Mouse (Mus musculus): ENCODE results near the gene Nek1. TPM values are rescaled to one million over a fixed set of nuclear protein-coding genes. Genes with fewer than 3 reads are reported as not detected.

The Nek1 gene
- polyA plus RNA-seq, 1 experiment from 2014 or later: 18.3 TPM

DNA sequence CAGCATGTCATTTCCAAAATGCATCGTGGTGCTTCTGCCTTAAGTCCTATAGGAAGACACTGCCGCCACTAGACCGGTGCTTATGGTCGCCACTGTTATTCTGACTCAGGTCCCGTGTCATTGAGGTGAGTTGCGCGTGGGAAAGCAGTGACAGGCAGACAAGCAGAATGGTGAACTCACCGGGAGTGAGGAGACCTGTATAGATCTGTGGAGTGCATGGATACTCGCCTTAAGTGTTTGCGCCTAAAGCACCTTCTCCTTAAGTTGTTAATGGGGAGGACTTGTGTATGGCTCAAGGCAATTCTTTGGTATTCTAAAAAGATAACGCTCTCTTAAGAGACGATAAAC, 618 bp downstream of the Nek1 start:
- Histone ChIP-seq H3K4me3 (peak overlapping the region; percentile 84), H3K4me2 (peak overlapping the region; percentile 85), H3K27ac (no peak overlapping the region), H3K9ac (peak overlapping the region; percentile 77), H3K4me1 (peaks cover 13% of the 10 kb centered on the region), H3K9me3 (replicated peaks) (peaks cover 8% of the 10 kb centered on the region; the same call in 1 of the 2 replicates), H3K36me3 (ENCODE audit: poor library complexity, severe bottlenecking) (no peaks in the 10 kb centered on the region), H3K27me3 (no peaks in the 10 kb centered on the region)
- 7% methylated on average over 12 of the region's 12 CpGs for WGBS
- no peak; the same call in 1 of the 2 replicates for ATAC-seq

DNA sequence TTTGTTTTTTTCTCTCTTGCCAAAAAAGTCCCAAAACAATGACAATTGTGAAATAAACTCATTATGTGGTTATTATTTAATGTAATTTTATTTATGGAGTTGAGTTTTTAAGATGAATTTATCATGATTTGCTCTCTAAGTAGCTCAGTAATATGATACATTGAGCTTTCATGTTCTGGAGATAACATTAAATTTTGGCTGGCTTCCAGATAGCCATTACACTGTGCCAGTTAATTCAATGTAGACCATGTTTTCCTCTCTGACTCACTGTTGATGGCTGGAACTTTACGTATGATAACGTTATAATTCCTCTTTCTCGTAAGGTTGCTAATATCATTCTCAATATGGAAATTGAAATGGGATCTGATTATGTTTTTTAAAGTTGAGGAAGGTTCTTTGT, 3.5 kb downstream of the Nek1 start:
- no peak for ATAC-seq
- Histone ChIP-seq H3K27ac (no peak overlapping the region), H3K4me2 (no peak overlapping the region), H3K36me3 (ENCODE audit: poor library complexity, severe bottlenecking) (no peaks in the 10 kb centered on the region), H3K9me3 (replicated peaks) (peaks cover 8% of the 10 kb centered on the region; the same call in 1 of the 2 replicates), H3K27me3 (no peaks in the 10 kb centered on the region), H3K4me3 (no peak overlapping the region), H3K4me1 (peaks cover 13% of the 10 kb centered on the region), H3K9ac (no peak overlapping the region)
- WGBS: 94% methylated on average over 3 of the region's 3 CpGs

DNA sequence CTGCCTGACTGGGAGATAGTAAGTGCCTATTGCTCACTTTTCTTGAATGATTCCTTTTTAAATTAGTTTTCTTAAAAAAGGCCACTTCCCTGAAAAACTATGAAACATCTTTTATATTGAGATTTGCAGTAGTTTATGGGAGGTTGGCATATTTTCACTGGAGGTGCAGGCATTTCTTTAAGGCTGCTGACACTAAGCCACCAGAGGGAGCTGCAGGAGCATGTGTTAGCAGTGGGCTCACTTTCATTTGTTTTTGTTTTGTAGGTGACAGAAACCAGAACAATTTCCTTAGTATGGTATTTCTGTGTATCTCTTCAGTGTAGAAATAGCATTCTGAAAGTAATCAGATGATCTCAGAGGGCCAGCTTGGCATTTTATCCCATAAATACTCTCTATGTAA, 49.0 kb downstream of the Nek1 start:
- Histone ChIP-seq H3K9me3 (replicated peaks) (no peaks in the 10 kb centered on the region), H3K36me3 (ENCODE audit: poor library complexity, severe bottlenecking) (0 out of 2 replicates have a peak, but pooled peaks cover 6% of the 10 kb centered on the region), H3K4me2 (no peak overlapping the region), H3K4me1 (peaks cover 3% of the 10 kb centered on the region; the same call in 1 of the 2 replicates), H3K4me3 (no peak overlapping the region), H3K27ac (no peak overlapping the region), H3K27me3 (no peaks in the 10 kb centered on the region), H3K9ac (no peak overlapping the region)
- ATAC-seq: peak; percentile 65; the same call in 1 of the 2 replicates

DNA sequence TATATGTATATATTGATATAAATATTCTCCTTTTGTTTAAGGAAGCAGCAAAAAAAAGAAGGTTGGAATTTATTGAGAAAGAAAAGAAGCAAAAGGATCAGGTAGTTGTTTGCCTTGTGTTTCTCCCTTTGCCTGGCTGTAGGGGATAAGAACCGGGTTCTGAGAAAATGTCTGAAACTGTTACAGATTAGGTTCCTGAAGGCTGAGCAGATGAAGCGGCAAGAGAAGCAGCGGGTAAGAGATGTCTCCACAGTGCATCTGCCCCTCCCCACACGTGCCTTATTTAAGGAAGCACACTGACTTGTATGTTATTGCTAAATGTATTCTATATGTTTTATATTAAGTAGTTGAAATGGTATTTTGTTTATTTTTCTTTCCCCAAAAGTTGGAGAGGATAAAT, 50.9 kb downstream of the Nek1 start:
- 81% methylated on average over 4 of the region's 4 CpGs for WGBS
- ATAC-seq: no peak
- no peaks in the 10 kb centered on the region for H3K9me3 ChIP-seq (replicated peaks)

DNA sequence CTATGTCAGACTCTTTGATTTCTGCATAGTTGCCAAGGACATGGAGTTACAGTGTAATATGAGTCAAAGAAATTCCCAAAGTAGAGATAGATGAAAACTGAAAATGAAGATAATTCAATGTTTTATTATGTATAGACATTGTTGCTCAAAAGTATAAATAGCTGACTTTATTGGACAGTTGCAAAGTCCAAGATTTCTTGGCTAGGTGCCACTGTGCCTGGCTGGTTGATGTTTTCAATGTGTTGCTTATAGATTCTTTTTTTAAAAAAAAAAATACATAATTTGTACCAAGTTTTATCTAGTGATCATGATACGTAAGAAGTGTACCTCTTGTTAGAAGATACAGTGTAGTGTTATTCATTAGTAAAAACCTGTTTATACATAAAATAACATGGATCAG, 53.8 kb downstream of the Nek1 start:
- Histone ChIP-seq H3K9ac (no peak overlapping the region), H3K27me3 (no peaks in the 10 kb centered on the region), H3K9me3 (replicated peaks) (no peaks in the 10 kb centered on the region), H3K4me2 (no peak overlapping the region), H3K36me3 (ENCODE audit: poor library complexity, severe bottlenecking) (peaks cover 11% of the 10 kb centered on the region), H3K27ac (no peak overlapping the region), H3K4me1 (peaks cover 3% of the 10 kb centered on the region; the same call in 1 of the 2 replicates), H3K4me3 (no peak overlapping the region)
- ATAC-seq: no peak
- 96% methylated on average over 1 of the region's 1 CpGs for WGBS

More for the DNA sequence above, 50.9 kb downstream of the Nek1 start:
- no peaks in the 10 kb centered on the region for H3K36me3 ChIP-seq (ENCODE audit: poor library complexity, severe bottlenecking)
- no peaks in the 10 kb centered on the region for H3K27me3 ChIP-seq
- H3K4me3 ChIP-seq: no peak overlapping the region
- H3K27ac ChIP-seq: no peak overlapping the region
- H3K4me2 ChIP-seq: no peak overlapping the region
- no peak overlapping the region for H3K9ac ChIP-seq
- H3K4me1 ChIP-seq: peaks cover 3% of the 10 kb centered on the region; the same call in 1 of the 2 replicates

DNA sequence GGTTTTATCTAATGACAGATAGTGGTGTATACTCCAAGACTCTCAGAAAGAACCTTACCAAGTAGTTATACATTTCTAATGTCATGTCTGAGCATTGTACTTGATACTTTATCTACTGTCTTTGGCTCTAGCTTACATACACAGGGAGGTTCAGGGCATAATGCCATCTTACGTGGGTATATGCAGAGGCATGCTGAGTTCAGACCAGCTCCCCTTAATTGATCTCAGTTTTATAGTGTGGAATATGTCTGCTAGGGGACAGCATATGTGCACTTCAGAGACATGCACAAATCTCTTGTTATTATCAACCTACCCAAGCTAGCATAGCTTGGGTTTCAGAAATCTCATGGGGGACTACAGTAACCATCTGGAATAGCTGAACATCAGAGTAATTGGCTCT, 60.0 kb downstream of the Nek1 start:
- no peak for ATAC-seq
- Histone ChIP-seq H3K4me1 (peaks cover 5% of the 10 kb centered on the region), H3K9me3 (replicated peaks) (no peaks in the 10 kb centered on the region), H3K36me3 (ENCODE audit: poor library complexity, severe bottlenecking) (peaks cover 11% of the 10 kb centered on the region), H3K9ac (no peak overlapping the region), H3K27me3 (no peaks in the 10 kb centered on the region), H3K4me3 (no peak overlapping the region), H3K27ac (no peak overlapping the region), H3K4me2 (no peak overlapping the region)
- WGBS: 64% methylated on average over 1 of the region's 1 CpGs

DNA sequence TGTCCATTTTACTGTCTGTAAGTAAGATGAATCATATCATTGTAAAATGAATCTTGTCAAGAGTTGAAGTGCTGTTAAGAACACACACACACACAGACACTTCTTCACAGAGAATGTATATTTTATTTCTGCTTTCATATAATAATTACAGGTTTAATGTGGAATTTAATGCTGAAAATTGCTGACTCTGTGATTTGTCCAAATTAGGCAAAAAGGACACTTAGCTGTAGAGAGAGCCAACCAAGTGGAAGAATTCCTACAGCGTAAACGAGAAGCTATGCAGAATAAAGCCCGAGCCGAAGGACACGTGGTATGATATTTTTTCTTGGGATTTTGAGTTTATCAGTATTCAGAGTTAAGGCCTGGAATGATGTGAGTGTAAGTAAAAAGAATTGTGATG, 61.3 kb downstream of the Nek1 start:
- no peaks in the 10 kb centered on the region for H3K27me3 ChIP-seq
- H3K36me3 ChIP-seq (ENCODE audit: poor library complexity, severe bottlenecking): peaks cover 11% of the 10 kb centered on the region
- WGBS: 72% methylated on average over 5 of the region's 5 CpGs
- no peak overlapping the region for H3K4me2 ChIP-seq
- ATAC-seq: no peak
- no peak overlapping the region for H3K27ac ChIP-seq
- H3K4me1 ChIP-seq: peaks cover 5% of the 10 kb centered on the region
- no peaks in the 10 kb centered on the region for H3K9me3 ChIP-seq (replicated peaks)
- no peak overlapping the region for H3K9ac ChIP-seq
- H3K4me3 ChIP-seq: no peak overlapping the region

DNA sequence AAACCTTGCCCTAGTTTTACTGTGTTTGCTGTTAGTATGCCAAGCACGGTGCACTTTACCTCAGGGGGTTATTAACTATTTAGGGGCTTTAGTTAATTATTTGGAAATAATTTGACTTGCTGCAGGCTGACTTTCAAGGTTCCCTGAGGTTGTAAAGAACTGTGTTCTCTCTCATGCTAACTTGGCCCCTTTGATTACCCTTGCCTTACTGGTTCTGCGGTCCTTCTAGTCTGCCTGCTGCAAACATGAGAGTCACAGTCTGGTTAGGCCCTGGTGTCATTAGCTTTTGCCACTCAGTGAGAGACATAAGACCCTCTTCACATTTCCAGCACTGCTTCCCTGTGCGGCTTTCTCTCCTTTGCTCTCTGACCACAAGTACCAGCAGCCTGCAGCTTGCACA, 64.0 kb downstream of the Nek1 start:
- ATAC-seq: no peak
- H3K36me3 ChIP-seq (ENCODE audit: poor library complexity, severe bottlenecking): no peaks in the 10 kb centered on the region
- 36% methylated on average over 3 of the region's 3 CpGs for WGBS

DNA sequence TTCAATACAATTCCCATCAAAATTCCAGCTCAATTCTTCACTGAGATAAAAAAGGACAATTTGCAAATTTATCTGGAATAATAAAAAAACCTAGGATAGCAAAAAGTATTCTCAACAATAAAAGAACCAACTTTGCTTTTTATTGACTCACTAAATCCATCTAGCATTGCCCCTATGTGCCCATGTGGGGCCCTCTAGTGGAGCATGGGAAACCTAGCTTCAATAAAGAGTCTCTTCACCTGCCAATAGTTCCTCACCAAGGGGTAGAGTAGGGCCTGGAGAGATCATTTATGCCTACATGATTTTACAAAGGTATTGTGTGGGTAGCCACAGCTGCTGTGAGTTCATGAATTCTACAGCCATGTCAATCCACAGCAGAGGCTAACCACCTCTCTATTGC, 66.1 kb downstream of the Nek1 start:
- Histone ChIP-seq H3K9me3 (replicated peaks) (no peaks in the 10 kb centered on the region), H3K27me3 (no peaks in the 10 kb centered on the region), H3K9ac (no peak overlapping the region), H3K36me3 (ENCODE audit: poor library complexity, severe bottlenecking) (no peaks in the 10 kb centered on the region), H3K4me1 (peaks cover 5% of the 10 kb centered on the region), H3K27ac (no peak overlapping the region), H3K4me2 (no peak overlapping the region), H3K4me3 (no peak overlapping the region)
- ATAC-seq: no peak

More for the DNA sequence above, 64.0 kb downstream of the Nek1 start:
- H3K4me1 ChIP-seq: peaks cover 5% of the 10 kb centered on the region
- H3K4me3 ChIP-seq: no peak overlapping the region
- no peaks in the 10 kb centered on the region for H3K9me3 ChIP-seq (replicated peaks)
- no peak overlapping the region for H3K4me2 ChIP-seq
- H3K27me3 ChIP-seq: no peaks in the 10 kb centered on the region
- H3K9ac ChIP-seq: peak overlapping the region; percentile 37
- no peak overlapping the region for H3K27ac ChIP-seq

DNA sequence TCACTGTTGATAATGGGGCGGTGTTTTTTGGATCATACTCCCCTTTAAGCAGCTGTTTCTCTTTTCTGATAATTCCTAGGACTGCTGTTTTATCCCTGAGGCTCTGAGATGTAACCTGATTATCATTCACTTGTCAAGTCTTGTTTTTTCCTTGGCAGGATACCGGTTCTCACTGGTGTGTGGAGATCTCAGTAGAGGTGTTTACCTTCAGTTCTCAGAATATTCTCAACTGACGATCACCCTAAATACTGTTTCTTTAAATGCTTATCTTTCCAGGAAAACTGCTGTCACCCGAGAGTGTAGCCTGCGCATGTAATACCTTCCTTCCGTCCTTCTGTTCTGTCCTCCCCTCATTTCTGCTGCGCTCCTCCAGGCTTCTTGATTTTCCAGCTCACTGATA, 67.4 kb downstream of the Nek1 start:
- no peak overlapping the region for H3K27ac ChIP-seq
- no peaks in the 10 kb centered on the region for H3K27me3 ChIP-seq
- no peaks in the 10 kb centered on the region for H3K36me3 ChIP-seq (ENCODE audit: poor library complexity, severe bottlenecking)
- H3K9ac ChIP-seq: no peak overlapping the region
- WGBS: 87% methylated on average over 7 of the region's 7 CpGs
- no peak for ATAC-seq
- no peaks in the 10 kb centered on the region for H3K9me3 ChIP-seq (replicated peaks)
- H3K4me1 ChIP-seq: peaks cover 5% of the 10 kb centered on the region
- no peak overlapping the region for H3K4me3 ChIP-seq
- no peak overlapping the region for H3K4me2 ChIP-seq

DNA sequence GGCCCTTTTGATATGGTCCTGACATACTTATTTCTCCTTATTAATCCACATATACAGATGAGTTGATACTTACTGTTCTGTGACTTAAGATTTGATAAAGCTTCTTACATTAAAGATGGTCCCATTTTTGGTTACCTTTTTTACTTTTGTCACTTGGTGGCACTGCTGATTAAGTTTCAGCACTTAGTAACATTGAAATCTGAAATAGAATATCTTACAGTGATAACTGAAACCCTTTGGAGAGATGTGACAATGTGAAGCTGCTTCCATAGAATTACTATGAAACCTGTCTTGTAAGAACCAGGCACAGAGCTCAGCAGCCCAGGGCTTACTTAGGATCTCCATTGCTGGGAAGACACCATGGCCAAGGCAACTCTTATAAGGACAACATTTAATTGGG, 82.1 kb downstream of the Nek1 start:
- Histone ChIP-seq H3K27me3 (no peaks in the 10 kb centered on the region), H3K27ac (no peak overlapping the region), H3K36me3 (ENCODE audit: poor library complexity, severe bottlenecking) (peaks cover 14% of the 10 kb centered on the region; the same call in 1 of the 2 replicates), H3K9ac (no peak overlapping the region), H3K4me1 (no peaks in the 10 kb centered on the region), H3K4me2 (no peak overlapping the region), H3K9me3 (replicated peaks) (no peaks in the 10 kb centered on the region), H3K4me3 (no peak overlapping the region)
- peak; percentile 61 for ATAC-seq

DNA sequence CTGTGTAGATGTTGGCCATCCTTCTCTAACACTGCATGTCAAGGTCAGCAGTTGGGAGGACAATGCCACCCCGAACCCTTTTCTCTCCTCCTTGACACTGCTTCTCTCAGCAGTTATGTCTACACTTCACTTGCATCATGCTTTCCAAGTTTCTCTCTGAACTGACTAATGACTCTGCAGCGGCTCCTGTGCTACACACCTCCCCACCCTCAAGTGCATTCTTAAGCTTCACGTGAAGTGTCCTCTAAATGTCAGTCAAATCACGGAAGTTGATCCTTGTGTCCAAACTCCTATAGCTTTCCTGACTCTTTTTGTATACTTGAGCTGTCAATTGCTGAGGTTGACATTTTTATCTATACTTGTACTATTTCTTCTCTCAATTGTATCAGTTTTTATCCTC, 117.5 kb downstream of the Nek1 start:
- H3K36me3 ChIP-seq (ENCODE audit: poor library complexity, severe bottlenecking): peaks cover 8% of the 10 kb centered on the region; the same call in 1 of the 2 replicates
- H3K9me3 ChIP-seq (replicated peaks): no peaks in the 10 kb centered on the region
- WGBS: 87% methylated on average over 4 of the region's 4 CpGs
- no peak for ATAC-seq
- H3K27me3 ChIP-seq: no peaks in the 10 kb centered on the region
- H3K4me3 ChIP-seq: no peak overlapping the region
- no peak overlapping the region for H3K9ac ChIP-seq
- no peak overlapping the region for H3K4me2 ChIP-seq
- no peaks in the 10 kb centered on the region for H3K4me1 ChIP-seq
- H3K27ac ChIP-seq: no peak overlapping the region

DNA sequence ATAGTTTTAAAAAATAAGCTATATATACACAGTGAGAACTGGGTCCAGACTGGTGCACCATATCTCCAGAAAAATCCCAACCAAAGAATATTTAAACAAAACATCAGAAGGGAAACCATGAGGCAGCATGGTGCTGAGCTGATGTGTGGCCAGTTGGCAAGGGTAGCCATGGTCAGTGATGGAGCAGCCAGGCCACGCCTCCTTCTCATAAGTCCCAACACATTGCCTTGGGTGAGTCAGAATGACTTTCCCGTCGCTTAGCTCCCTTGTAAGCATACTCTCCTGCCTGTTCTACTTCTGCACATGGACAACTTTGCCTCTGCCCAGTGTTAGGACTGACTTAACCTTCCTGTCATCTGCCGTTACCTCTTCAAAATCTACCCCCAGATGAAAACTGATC, 118.9 kb downstream of the Nek1 start:
- WGBS: 91% methylated on average over 4 of the region's 4 CpGs
- H3K4me2 ChIP-seq: no peak overlapping the region
- no peak overlapping the region for H3K9ac ChIP-seq
- no peaks in the 10 kb centered on the region for H3K27me3 ChIP-seq
- no peaks in the 10 kb centered on the region for H3K9me3 ChIP-seq (replicated peaks)
- no peaks in the 10 kb centered on the region for H3K4me1 ChIP-seq
- H3K27ac ChIP-seq: no peak overlapping the region
- no peak overlapping the region for H3K4me3 ChIP-seq
- ATAC-seq: no peak
- H3K36me3 ChIP-seq (ENCODE audit: poor library complexity, severe bottlenecking): peaks cover 8% of the 10 kb centered on the region; the same call in 1 of the 2 replicates
